Mouse (Mus musculus) cerebellum, adult 9-11 months (tissue): Measurements from ENCODE around the gene Tm6sf1.
A peak's percentile ranks its signal among the peaks of the same experiment; 100 is the strongest.
"Not testable (repeated sequence)": the region's sequence is repeated elsewhere in the genome, so short reads cannot be mapped to it uniquely, and the experiment has no call there.

ENCODE experiments used
- DNase-seq: peaks from one replicate; pipeline ENCODE4 v3.0.0; 2022

Tm6sf1 gene

GRCm38 (mm10) chr7:81858968-81859721 is at the start of gene Tm6sf1:
Gene Tm6sf1 (plus strand): TSS chr7:81859001.
- no peak for DNase-seq

DNA sequence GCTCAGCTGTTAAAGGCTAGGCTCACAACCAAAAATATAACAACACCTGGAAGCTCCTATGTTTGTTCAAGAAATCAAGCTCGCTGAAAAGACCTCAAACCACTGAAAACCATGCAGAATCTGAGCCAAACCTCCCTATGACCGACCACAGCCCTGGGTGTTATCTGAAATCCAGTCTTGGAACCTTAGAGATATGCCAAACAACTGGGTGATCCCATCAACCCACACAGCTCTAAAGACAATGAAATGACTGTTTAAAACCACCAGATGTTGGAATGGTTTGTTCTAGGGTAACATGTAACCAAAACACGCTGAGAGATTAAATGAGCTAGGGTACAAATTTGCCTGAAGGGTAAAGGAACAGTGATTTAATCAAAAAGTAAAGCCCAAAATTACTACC is 33.9 kb upstream of the Tm6sf1 start:
- no peak for DNase-seq

DNA sequence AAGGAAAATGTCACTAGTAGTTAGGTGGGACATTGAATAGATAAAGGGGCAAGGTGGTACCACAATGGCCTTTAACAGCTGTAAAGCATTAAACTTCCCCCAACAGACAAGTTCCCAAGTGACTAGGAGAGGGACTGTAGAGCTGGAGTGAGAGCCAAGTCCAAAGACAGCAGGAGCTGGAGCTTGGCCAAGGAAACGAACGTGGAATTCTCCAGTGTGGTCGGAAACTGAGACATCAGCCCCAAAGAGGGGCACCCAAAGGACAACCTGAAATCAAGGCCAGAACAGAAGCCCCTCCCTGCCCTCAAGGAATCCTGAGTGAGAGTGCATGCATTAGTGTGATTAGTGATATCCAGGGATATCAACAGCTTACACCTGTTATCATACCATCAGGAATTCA is 33.4 kb upstream of the Tm6sf1 start:
- DNase-seq, result no peak

DNA sequence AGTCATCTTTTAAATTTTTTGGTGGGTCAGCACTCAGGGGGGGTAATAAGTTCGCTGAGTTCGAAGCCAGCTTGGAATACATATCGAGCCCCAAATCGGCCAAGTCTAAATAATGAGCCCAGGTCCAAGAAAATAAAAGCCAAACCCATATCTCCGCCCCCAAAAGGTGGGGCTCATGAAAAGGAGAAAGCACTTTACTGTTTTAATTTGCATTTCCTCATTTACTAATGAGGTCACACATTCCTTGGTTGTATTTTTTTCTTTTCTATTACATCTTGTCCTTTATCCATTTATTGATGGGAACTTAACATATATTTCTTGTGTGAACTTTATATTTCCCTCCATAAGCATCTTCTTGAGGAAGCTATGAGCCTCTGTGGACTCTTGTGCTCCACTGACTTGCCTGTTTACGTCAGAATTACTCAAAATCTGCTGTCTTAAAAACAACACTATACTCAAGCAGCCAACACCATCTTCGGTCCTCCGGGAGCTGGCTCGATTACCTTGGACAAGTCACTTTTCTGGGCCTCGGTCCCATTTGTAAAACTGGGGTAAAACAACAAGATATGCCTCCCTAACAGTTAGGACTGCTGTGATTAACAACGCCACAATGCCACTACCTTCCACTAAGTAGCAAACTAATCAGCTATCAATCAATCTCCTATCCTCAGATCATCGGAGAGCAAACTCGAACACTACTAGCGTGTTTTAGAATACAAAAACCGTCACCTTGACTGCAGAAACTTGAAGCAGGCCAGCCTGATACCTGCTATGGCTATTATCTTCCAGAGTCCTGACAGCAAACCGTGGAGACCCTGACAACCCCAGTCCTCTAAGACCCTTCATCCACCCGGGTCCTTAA is 30.8 kb upstream of the Tm6sf1 start:
- no peak for DNase-seq

- peak; percentile 48 for DNase-seq
Measured at GRCm38 (mm10) chr7:81828681-81829378, 30.0 kb upstream of the Tm6sf1 start.

GRCm38 (mm10) chr7:81829379-81829894 is 29.4 kb upstream of the Tm6sf1 start, which contains the start of gene Btbd1:
Gene Btbd1 (minus strand): TSS chr7:81829431.
- DNase-seq, result peak; percentile 73

- no peak for DNase-seq
Measured at GRCm38 (mm10) chr7:81834847-81835246, 24.0 kb upstream of the Tm6sf1 start.

- DNase-seq, result no peak
Measured at GRCm38 (mm10) chr7:81835430-81835829, 23.4 kb upstream of the Tm6sf1 start.

GRCm38 (mm10) chr7:81837771-81838170 is 21.0 kb upstream of the Tm6sf1 start:
- DNase-seq, result not testable (repeated sequence)

GRCm38 (mm10) chr7:81839746-81840145 is 19.1 kb upstream of the Tm6sf1 start:
- DNase-seq, result no peak

- DNase-seq, result no peak
Measured at GRCm38 (mm10) chr7:81840661-81841181, 18.1 kb upstream of the Tm6sf1 start.

DNA sequence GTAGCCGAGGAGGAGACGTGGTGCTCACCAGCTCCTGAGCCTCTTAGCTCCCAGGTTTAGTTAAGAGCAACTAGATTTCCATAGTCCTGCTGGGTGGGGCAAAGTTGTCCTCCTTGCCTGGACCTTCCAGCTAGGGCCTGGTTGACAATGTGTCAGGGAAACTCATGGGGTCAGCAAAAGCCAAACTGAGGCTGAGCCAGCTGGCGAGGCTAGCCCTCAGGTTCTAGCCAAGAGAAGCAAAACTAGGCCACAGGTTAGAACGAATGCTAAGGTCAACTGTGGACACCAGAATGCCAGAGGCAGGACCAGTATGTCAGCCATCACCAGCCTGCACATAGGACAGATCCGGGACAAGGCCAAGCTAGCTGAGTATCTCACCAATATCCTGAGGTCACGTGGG is 17.4 kb upstream of the Tm6sf1 start:
- no peak for DNase-seq

DNA sequence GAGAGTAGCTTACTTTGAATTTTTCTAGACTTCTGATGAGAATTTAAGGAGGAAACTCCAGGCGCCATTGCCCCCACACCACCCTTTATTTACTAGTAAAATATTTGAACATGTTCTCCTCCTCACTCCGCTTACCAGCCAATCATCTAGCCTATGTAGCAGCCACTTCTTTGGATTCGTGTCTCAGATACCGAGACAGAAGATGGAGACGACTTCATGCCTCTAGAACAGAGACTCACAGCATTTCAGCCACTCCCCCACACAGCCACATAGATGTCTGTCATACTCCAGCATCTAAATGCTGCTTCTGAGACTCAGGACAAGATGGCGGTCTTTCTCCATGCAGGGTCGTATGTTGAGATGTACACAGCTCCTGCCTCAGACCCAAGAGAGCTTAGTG is 16.7 kb upstream of the Tm6sf1 start:
- DNase-seq, result no peak

- DNase-seq, result no peak
Measured at GRCm38 (mm10) chr7:81842998-81843397, 15.8 kb upstream of the Tm6sf1 start.

GRCm38 (mm10) chr7:81843903-81844302 is 14.9 kb upstream of the Tm6sf1 start:
- no peak for DNase-seq

GRCm38 (mm10) chr7:81844801-81845200 is 14.0 kb upstream of the Tm6sf1 start:
- no peak for DNase-seq

GRCm38 (mm10) chr7:81845313-81845712 is 13.5 kb upstream of the Tm6sf1 start:
- no peak for DNase-seq

DNA sequence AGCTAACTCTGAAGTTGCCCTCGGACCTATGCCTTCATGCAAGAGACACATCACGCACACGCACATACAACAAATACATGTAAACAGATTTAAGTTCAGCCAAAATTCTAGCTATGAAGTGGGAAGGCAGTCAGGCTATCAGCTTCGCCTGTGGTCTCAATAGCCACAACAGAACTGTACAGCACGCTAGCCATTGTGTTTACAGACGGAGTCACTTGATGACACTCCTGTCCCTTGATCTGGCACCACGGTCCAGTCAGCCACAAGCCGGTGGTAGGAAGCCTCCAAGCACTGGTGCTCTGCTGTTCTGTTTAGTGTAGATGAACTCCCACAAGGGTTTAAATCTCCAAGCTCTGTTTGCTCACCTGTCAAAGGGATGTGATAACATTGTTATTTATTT is 12.8 kb upstream of the Tm6sf1 start:
- DNase-seq, result no peak

DNA sequence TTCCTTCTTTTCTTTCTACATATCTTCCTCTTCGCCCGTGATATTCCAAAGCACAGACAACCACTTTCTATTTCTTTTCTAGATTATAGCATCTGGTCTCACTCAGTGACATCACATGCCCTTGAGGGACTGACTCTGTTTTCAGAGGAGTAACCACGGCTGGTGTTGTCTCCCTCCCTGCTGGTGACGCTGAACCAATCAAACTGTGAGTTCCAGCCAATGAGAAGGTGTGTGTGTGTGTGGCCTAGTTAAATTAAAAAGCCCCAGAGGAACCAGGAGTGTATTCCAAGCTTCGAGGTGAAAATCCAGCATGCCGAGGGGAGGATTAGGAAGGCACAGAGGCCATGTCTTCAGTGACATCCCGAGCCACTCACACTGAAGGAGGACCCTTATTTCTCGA is 11.8 kb upstream of the Tm6sf1 start:
- DNase-seq, result no peak

DNA sequence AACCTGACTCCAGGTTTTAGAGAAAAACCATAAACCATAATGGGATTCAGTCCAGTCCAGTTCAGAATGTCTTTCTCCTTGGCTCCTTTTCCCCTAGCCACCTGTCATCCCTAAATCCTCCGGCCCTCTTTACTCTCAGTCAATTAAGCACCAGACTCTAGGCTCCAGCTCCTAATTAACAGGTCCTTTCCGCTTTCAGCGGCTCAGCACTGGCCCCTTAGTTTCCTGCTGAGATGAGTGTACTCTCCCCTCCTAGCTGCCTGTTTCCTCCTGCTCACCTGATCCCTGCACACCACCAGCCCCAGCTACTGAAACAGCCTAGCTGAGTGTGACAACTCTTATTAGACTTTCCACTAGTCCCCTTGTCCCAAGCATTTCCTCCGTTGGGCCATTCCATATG is 11.0 kb upstream of the Tm6sf1 start:
- peak; percentile 54 for DNase-seq

DNA sequence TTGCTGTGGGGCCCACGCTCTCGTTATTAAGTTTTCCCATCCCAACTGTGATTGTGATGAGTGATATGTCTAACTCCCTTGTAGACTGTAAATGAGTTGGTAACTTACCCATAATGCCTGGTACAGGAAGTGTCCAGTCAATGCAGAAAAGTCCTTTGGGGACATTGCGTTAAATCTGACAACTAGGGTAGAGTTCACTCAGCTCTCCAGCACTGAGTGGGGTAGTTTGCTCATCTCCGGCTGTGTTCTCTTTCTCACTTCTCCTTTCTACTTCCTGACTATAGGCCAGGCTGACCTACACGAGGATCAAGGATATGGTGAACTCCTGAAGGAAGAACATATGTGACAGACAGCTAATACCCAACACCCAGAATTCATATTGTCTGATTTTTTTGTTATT is 9.6 kb upstream of the Tm6sf1 start:
- no peak for DNase-seq

DNA sequence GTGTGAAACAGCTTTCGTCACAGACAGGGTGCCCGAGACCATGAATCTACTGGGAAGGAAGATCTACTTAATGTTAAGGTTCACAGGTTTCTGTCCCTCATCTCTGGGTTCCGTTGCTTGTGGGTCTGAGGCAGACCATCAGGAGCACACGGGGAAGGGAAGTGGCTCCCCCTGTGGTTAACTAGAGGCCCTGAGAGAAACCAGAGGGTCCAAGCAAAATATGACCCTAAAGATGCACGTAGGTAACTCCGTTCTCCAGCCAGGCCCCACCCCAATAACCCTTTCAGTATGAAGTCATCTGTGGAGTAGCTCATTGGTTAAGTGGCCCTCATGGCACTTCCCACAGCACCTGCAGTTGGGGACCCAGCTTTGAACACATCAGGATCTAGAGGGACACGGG is 9.2 kb upstream of the Tm6sf1 start:
- DNase-seq, result no peak

DNA sequence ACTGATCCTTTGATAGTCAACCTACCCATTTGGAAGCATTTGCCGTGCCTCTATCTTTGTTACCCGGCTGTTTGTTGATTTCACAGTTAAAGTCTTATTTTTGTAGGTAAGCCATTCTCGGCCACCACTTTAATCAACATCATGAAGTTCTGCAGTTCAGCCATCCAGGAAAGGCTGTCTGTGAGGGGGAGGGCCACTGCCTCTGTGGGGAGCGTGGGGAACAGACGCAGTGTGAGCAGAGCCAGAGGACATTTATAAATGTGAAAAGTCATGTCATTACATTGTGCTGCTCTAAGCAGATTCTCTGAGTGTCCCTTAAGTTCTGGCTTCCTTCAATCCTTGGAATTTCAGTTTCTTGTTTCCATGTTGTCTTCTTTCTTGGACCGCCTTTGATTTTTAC is 8.6 kb upstream of the Tm6sf1 start:
- DNase-seq, result no peak
